Mouse (Mus musculus) common myeloid progenitor, adult 5-6 weeks (primary cell): ENCODE data around the gene Frs3. TPM values are rescaled to one million over a fixed set of nuclear protein-coding genes. Genes with fewer than 3 reads are reported as not detected.

Experiments
- ATAC-seq: replicated peaks from 2 replicates; pipeline ENCODE4 v1.8.0; 2016; ENCODE audit warnings: low read depth, mild to moderate bottlenecking, moderate TSS enrichment, inconsistent platforms; ENCODE audit not compliant: poor library complexity, severe bottlenecking
- total RNA-seq: library from RNA; stranded (forward); fragments of 200-1000, 187-1606 nt; gene quantifications from 2 replicates; pipeline ENCODE4 v1.2.3, GENCODE M21; 2017

The Frs3 gene
- total RNA-seq, 1 experiment from 2014 or later: 1.6 TPM

- no peak for ATAC-seq
These were observed 1.1 kb downstream of the Frs3 start for GRCm38 (mm10) chr17:47689894-47690293.

- ATAC-seq: no peak
These were observed 2.8 kb downstream of the Frs3 start for GRCm38 (mm10) chr17:47691650-47692049.

DNA sequence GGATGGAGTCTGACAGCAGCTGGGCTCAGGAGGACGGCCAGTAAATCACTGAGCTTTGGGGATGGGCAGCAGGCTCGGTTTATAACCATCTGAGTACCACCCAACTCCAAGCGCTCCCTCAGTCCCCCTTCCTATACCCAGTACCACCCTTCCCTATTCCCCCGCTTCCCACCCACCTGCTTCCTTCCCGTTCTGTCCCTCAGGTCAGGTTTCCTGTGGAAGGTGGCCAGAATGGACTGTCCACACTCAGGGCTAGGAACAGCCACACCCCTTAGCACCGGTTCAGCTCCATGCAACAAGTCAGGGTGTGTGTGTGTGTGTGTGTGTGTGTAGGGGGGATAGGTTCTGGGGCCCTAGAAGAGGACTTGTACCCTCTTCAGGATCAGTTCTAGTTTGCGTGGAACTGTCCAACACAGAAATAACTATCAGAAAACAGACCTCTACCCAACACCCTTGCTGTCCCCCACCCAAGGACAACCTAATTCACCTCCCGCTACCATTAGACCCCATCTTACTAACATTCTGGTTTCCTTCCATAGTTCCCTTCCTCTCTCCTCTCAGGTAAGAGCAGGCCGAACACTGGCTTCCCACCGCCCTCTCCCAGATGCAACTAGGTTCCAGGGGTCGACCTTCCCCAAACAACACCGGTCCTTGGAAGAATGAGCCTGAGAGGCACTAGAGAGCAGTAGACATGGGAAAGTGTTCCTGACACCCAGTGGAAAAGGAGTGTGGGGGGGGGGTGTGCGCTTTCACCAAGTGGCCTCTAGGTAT, 5.0 kb downstream of the Frs3 start:
- ATAC-seq: no peak

DNA sequence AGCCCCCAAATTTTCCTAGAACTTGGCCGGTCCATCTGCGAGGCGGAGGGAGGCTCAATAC, 5.4 kb downstream of the Frs3 start, which contains the start of gene Gm21981:
Gene Gm21981 (minus strand): TSS at position 14 of the 61 bp plus-strand sequence.
- no peak for ATAC-seq

GRCm38 (mm10) chr17:47694503-47695336, 5.9 kb downstream of the Frs3 start, which contains the start of gene Prickle4:
Gene Prickle4, minus strand, starts transcription at chr17:47694736.
- peak; percentile 91 for ATAC-seq

DNA sequence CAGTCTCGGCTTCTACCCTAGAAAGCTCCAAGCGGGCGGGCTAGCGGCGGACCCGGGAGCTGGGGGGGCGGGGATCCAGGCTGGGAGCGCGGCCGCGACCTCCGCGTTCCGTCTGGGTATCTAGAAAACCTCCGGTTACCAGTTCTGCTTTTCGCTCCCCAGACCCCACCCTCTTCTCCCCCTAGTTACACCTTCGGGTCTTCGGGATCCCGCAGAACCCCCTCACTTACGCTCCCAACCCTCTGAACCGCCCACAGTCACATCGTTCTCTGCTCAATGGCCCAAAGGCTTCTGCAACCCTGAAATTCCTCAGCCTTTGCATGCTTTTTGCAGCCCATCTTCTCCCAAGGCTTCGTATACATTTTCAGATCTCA, 6.5 kb downstream of the Frs3 start:
- ATAC-seq: no peak

GRCm38 (mm10) chr17:47698156-47698555, 9.3 kb downstream of the Frs3 start:
- no peak for ATAC-seq

DNA sequence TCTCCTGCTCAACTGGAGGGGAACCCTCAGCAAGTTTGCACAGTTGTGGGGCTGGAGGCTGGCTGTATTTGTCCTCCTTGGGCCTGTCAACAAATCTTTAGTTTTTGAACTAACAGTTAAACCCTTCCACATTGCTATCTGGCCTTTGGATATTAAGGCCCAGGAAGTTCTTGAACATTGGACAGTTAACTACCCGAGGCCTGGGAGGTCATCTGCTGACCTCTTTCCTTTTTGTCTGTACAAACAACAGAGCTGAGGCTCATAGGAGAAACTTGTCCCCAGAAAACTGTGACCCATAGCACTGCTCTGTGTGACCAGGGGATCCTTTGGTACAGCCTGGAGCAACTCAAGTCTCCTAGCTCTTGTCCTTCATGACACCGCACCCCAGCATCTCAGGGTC, 10.2 kb downstream of the Frs3 start:
- no peak for ATAC-seq

- no peak for ATAC-seq
These were observed 13.0 kb downstream of the Frs3 start for GRCm38 (mm10) chr17:47701793-47702192.

DNA sequence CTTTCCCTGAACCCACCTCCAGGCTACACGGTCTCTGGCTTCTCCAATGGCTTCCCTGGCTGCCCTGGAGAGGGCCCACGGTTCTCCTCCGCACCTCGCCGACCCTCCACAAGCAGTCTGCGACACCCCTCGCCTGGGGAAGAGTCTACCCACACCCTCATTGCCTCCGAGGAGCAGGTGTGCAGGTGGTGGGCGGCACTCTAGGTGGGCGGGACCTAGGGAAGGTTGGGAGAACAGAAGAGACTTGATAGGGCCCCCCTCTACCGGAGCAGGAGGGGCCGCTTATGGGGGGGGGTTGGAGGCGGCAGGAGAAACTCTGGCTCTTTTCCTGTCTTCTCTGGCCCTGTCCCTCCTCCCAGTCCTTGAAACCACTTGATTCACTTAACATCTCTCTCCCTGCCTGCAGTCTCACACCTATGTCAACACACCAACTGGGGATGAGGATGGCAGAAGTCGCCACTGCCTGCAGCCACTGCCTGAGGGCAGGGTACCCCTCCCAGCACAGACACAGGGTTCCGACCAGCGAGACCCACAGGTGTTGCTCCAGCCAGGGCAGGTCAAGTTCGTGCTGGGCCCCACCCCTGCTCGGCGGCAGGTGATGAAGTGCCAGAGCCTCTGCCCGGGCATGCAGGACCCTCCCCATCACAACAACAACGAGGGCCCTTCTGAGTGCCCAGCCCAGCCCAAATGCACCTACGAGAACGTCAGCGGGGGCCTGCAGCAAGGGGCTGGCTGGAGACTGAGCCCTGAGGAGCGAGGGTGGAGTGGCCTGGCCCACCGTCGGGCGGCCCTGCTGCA, 13.9 kb downstream of the Frs3 start:
- ATAC-seq: no peak

- no peak for ATAC-seq
These were observed 14.7 kb downstream of the Frs3 start for GRCm38 (mm10) chr17:47703556-47703955.

DNA sequence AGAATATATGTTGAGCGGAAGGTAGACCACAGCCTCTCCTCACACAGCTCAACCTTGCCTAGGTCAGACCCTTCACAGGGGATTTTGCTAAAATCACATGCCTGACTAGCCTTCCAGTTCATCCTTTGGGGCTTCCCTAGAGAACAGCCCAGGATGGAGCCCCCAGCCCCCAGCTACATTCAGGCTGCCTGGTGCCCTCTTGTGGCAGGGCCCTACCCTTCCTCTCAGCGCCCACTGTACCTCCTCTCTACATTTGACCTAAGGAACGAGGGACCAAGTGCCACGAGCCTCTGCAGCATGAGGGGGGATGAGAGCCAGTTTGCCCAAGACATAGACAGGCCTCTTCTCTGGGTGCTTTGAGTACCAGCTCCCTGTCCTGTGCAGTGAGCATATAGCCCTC, 15.9 kb downstream of the Frs3 start:
- no peak for ATAC-seq

DNA sequence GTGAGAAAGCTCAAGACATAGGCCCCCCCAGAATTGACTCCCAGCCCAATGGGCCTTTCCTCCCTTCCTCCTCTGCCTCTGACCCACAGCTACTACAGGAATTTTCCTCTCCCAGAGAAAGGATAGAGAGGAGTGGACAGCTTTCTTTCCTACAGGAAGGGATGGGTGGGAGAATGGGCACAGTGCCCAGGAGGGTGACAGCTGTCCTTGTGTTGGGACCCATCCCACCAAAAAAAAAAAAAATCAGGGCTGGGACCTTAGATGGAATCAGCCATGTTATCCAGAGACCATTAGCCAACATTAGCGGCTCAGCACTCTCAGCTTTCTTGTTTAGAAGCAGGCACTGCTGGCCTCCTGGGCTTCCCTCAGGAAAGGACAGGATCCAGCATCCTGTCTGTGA, 17.4 kb downstream of the Frs3 start:
- ATAC-seq: no peak

- ATAC-seq: no peak
These were observed 19.1 kb downstream of the Frs3 start for GRCm38 (mm10) chr17:47707961-47708360.

- ATAC-seq: no peak
These were observed 20.1 kb downstream of the Frs3 start for GRCm38 (mm10) chr17:47708972-47709371.

DNA sequence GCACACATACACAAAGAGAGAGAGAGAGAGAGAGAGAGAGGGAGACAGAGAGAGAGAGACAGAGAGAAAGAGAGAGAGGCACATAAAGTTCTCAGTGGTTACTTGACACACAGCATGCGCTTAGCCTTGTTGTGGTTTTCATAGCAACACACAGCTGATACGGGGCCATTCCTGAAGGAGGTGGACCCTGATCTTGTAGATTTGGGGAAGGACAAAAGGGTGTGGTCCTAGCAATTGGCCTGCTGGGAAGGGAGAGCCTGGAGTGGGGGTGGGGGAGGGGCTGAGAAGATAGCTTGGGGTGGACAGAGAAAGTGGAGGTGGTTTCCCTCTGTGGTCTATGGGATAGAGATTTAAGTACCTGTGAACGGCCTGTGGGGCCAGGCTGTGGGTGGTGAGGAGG, 21.2 kb downstream of the Frs3 start:
- ATAC-seq: no peak

DNA sequence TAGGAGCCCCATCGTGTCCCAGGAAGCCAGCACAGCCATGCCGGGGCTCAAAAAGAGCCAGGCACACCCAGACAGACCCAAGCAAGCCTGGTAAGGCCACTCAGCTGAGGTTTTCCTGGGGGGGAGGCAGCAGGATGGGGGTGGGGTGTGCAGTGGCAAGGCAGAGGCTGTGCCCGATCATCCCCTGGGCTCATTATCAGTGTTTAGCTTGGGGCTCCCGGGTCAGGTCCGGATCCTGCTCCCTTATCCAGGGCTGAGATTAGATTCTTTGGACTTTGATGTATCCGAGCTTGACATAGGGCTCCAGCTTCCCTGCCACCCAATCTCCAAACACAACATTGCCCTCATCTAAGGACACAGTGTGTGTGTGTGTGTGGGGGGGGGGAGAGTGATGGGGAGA, 23.1 kb downstream of the Frs3 start:
- ATAC-seq: no peak

- ATAC-seq: no peak
These were observed 24.2 kb downstream of the Frs3 start for GRCm38 (mm10) chr17:47712889-47713571.

DNA sequence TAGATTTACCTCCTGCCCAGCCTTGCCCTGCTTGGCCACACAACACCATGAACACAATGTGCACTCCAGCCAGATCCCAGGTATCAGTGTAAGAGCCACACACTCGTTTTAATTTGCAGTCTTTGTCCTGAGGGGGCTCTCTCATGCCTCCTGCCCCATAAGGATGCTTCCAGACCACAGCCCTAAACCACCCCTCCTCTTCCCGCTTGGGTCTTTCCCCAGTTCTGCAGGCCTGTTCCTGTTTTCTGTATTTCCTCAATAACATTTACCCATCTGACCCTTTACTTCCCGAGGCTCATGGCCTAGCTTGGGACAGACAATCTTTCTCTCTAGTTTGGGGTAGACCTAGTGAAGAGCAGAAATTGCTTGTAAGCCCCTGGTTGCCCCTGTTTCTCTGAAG, 26.2 kb downstream of the Frs3 start:
- ATAC-seq: peak; percentile 52

- 0 out of 2 replicates have a peak, but pooled peaks have one; percentile 32 for ATAC-seq
These were observed 32.4 kb downstream of the Frs3 start for GRCm38 (mm10) chr17:47721183-47721582.

GRCm38 (mm10) chr17:47726566-47726965, 37.7 kb downstream of the Frs3 start, which contains the start of gene Pgc:
Gene Pgc, plus strand, starts transcription at chr17:47726842.
- ATAC-seq: no peak
